Mouse (Mus musculus) brain, embryonic 14.5 days (tissue): Measurements from ENCODE around the gene Olfr974.
"Not testable (repeated sequence)": the region's sequence is repeated elsewhere in the genome, so short reads cannot be mapped to it uniquely, and the experiment has no call there.

ENCODE experiments used
- CTCF ChIP-seq: fragments of 200-500 bp; IDR thresholded peaks from 2 replicates; pipeline ENCODE4 v1.5.1; 2012; ENCODE audit warnings: inconsistent platforms, mild to moderate bottlenecking, moderate library complexity, borderline replicate concordance; ENCODE audit not compliant: insufficient read depth, insufficient read length; ENCODE audit errors: extremely low read depth
- POLR2A ChIP-seq: fragments of 200-500 bp; IDR thresholded peaks from 2 replicates; pipeline ENCODE4 v1.6.1; 2012; ENCODE audit warnings: mild to moderate bottlenecking, inconsistent platforms, borderline replicate concordance; ENCODE audit not compliant: poor library complexity, insufficient read depth, insufficient read length, severe bottlenecking; ENCODE audit errors: extremely low read depth

DNA sequence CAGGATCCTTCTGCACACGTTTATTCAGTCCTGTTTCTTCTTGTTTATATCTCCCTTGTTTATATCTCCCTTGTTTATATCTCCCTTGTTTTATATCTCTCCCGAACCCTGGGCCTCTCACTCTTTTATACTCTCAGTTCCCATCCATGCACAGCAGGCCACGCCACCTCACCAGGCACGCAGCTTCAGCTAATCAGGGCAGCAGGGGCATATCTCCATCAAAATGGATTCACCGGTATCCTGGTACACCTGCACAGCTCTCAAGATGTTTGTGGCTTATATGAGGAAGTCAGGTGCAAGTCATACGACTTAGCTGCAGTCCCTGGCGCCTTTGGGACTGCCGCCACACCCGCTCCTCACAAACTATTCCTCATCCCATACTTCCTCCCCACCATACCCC lies 23.7 kb downstream of the Olfr974 start, which contains the start of gene Olfr976:
- TF ChIP-seq CTCF, POLR2A: not testable (repeated sequence)
